Mouse (Mus musculus): ENCODE results near the gene Tgfbi. TPM values are rescaled to one million over a fixed set of nuclear protein-coding genes. Genes with fewer than 3 reads are reported as not detected.
A peak's percentile ranks its signal among the peaks of the same experiment; 100 is the strongest.

The Tgfbi gene
- polyA plus RNA-seq (2016; fragmentation: Nextera tagmentation; extraction: Ambion mirVana): 20.1 and 22.1 TPM in 2 replicates

- no peaks in the 10 kb centered on the region for H3K36me3 ChIP-seq (replicated peaks)
- H3K27ac ChIP-seq: peak within 1 kb of the TSS; percentile 86
- H3K9me3 ChIP-seq: no peaks in the 10 kb centered on the region
- H3K4me3 ChIP-seq: peak within 1 kb of the TSS; percentile 67
- H3K4me1 ChIP-seq: peaks cover 73% of the 10 kb centered on the region
- peak; percentile 53 for DNase-seq (ENCODE audit: extremely low spot score, low spot score)
- H3K27me3 ChIP-seq (ENCODE audit: poor library complexity, severe bottlenecking): peaks cover 60% of the 10 kb centered on the region
- 3% methylated on average over 36 of the region's 36 CpGs for WGBS
Observed at GRCm38 (mm10) chr13:56609103-56609856, at the start of gene Tgfbi. Gene Tgfbi (plus strand): TSS chr13:56609523.

- no peak overlapping the region for H3K4me3 ChIP-seq
- WGBS: 83% methylated on average over 6 of the region's 6 CpGs
- peaks cover 22% of the 10 kb centered on the region for H3K4me1 ChIP-seq
- H3K27me3 ChIP-seq (ENCODE audit: poor library complexity, severe bottlenecking): no peaks in the 10 kb centered on the region
- DNase-seq (ENCODE audit: extremely low spot score, low spot score): no peak
- no peak overlapping the region for H3K27ac ChIP-seq
- H3K36me3 ChIP-seq (replicated peaks): no peaks in the 10 kb centered on the region
- H3K9me3 ChIP-seq: no peaks in the 10 kb centered on the region
Observed at GRCm38 (mm10) chr13:56559841-56560370, 49.4 kb upstream of the Tgfbi start.

- Histone ChIP-seq H3K9me3 (no peaks in the 10 kb centered on the region), H3K4me1 (peaks cover 20% of the 10 kb centered on the region), H3K4me3 (no peak overlapping the region), H3K36me3 (replicated peaks) (no peaks in the 10 kb centered on the region), H3K27me3 (ENCODE audit: poor library complexity, severe bottlenecking) (no peaks in the 10 kb centered on the region), H3K27ac (no peak overlapping the region)
- DNase-seq (ENCODE audit: extremely low spot score, low spot score): no peak
- WGBS: 77% methylated on average over 8 of the region's 8 CpGs
Observed at GRCm38 (mm10) chr13:56561129-56561528, 48.2 kb upstream of the Tgfbi start.

GRCm38 (mm10) chr13:56563075-56563474 is 46.2 kb upstream of the Tgfbi start:
- no peak overlapping the region for H3K4me3 ChIP-seq
- peak; percentile 31 for DNase-seq (ENCODE audit: extremely low spot score, low spot score)
- H3K27ac ChIP-seq: no peak overlapping the region
- no peaks in the 10 kb centered on the region for H3K27me3 ChIP-seq (ENCODE audit: poor library complexity, severe bottlenecking)
- no peaks in the 10 kb centered on the region for H3K9me3 ChIP-seq
- no peaks in the 10 kb centered on the region for H3K36me3 ChIP-seq (replicated peaks)
- WGBS: 45% methylated on average over 6 of the region's 6 CpGs
- H3K4me1 ChIP-seq: peaks cover 14% of the 10 kb centered on the region

- 0 out of 2 replicates have a peak, but pooled peaks cover under 1% of the 10 kb centered on the region for H3K4me1 ChIP-seq
- H3K36me3 ChIP-seq (replicated peaks): no peaks in the 10 kb centered on the region
- no peaks in the 10 kb centered on the region for H3K9me3 ChIP-seq
- no peak overlapping the region for H3K27ac ChIP-seq
- H3K4me3 ChIP-seq: no peak overlapping the region
- no peaks in the 10 kb centered on the region for H3K27me3 ChIP-seq (ENCODE audit: poor library complexity, severe bottlenecking)
- DNase-seq (ENCODE audit: extremely low spot score, low spot score): no peak
- 94% methylated on average over 10 of the region's 10 CpGs for WGBS
Observed at GRCm38 (mm10) chr13:56566336-56566735, 43.0 kb upstream of the Tgfbi start.

GRCm38 (mm10) chr13:56571645-56572044 is 37.7 kb upstream of the Tgfbi start:
- no peaks in the 10 kb centered on the region for H3K36me3 ChIP-seq (replicated peaks)
- H3K4me1 ChIP-seq: peaks cover 3% of the 10 kb centered on the region; the same call in 1 of the 2 replicates
- H3K27ac ChIP-seq: no peak overlapping the region
- 93% methylated on average over 8 of the region's 8 CpGs for WGBS
- H3K9me3 ChIP-seq: no peaks in the 10 kb centered on the region
- no peaks in the 10 kb centered on the region for H3K27me3 ChIP-seq (ENCODE audit: poor library complexity, severe bottlenecking)
- no peak for DNase-seq (ENCODE audit: extremely low spot score, low spot score)
- H3K4me3 ChIP-seq: no peak overlapping the region

GRCm38 (mm10) chr13:56575074-56575473 is 34.2 kb upstream of the Tgfbi start:
- Histone ChIP-seq H3K4me1 (peaks cover 7% of the 10 kb centered on the region), H3K27ac (no peak overlapping the region), H3K27me3 (ENCODE audit: poor library complexity, severe bottlenecking) (no peaks in the 10 kb centered on the region), H3K36me3 (replicated peaks) (no peaks in the 10 kb centered on the region), H3K4me3 (no peak overlapping the region), H3K9me3 (no peaks in the 10 kb centered on the region)
- WGBS: 77% methylated on average over 4 of the region's 4 CpGs
- DNase-seq (ENCODE audit: extremely low spot score, low spot score): no peak

GRCm38 (mm10) chr13:56575701-56576321 is 33.5 kb upstream of the Tgfbi start:
- 67% methylated on average over 12 of the region's 12 CpGs for WGBS
- Histone ChIP-seq H3K9me3 (no peaks in the 10 kb centered on the region), H3K36me3 (replicated peaks) (no peaks in the 10 kb centered on the region), H3K27ac (peak overlapping the region; percentile 76), H3K4me3 (no peak overlapping the region), H3K4me1 (peaks cover 13% of the 10 kb centered on the region), H3K27me3 (ENCODE audit: poor library complexity, severe bottlenecking) (no peaks in the 10 kb centered on the region)
- DNase-seq (ENCODE audit: extremely low spot score, low spot score): peak; percentile 69

GRCm38 (mm10) chr13:56578097-56578496 is 31.2 kb upstream of the Tgfbi start:
- no peak for DNase-seq (ENCODE audit: extremely low spot score, low spot score)
- 0 out of 2 replicates have a peak overlapping the region, but pooled peaks have one; percentile 17 for H3K27ac ChIP-seq
- H3K9me3 ChIP-seq: no peaks in the 10 kb centered on the region
- peaks cover 33% of the 10 kb centered on the region for H3K4me1 ChIP-seq
- H3K27me3 ChIP-seq (ENCODE audit: poor library complexity, severe bottlenecking): no peaks in the 10 kb centered on the region
- H3K4me3 ChIP-seq: no peak overlapping the region
- 82% methylated on average over 5 of the region's 5 CpGs for WGBS
- H3K36me3 ChIP-seq (replicated peaks): no peaks in the 10 kb centered on the region

- 0 out of 2 replicates have a peak, but pooled peaks cover 8% of the 10 kb centered on the region for H3K27me3 ChIP-seq (ENCODE audit: poor library complexity, severe bottlenecking)
- DNase-seq (ENCODE audit: extremely low spot score, low spot score): no peak
- H3K9me3 ChIP-seq: no peaks in the 10 kb centered on the region
- H3K4me1 ChIP-seq: peaks cover 53% of the 10 kb centered on the region
- H3K36me3 ChIP-seq (replicated peaks): no peaks in the 10 kb centered on the region
- 87% methylated on average over 5 of the region's 5 CpGs for WGBS
- no peak overlapping the region for H3K4me3 ChIP-seq
- peak overlapping the region; percentile 92 for H3K27ac ChIP-seq
Observed at GRCm38 (mm10) chr13:56580450-56580849, 28.9 kb upstream of the Tgfbi start.

GRCm38 (mm10) chr13:56581512-56581911 is 27.8 kb upstream of the Tgfbi start:
- 0 out of 2 replicates have a peak, but pooled peaks cover 9% of the 10 kb centered on the region for H3K27me3 ChIP-seq (ENCODE audit: poor library complexity, severe bottlenecking)
- H3K27ac ChIP-seq: peak overlapping the region; percentile 92
- WGBS: 6% methylated on average over 3 of the region's 3 CpGs
- peaks cover 53% of the 10 kb centered on the region for H3K4me1 ChIP-seq
- DNase-seq (ENCODE audit: extremely low spot score, low spot score): no peak
- H3K9me3 ChIP-seq: no peaks in the 10 kb centered on the region
- no peaks in the 10 kb centered on the region for H3K36me3 ChIP-seq (replicated peaks)
- H3K4me3 ChIP-seq: peak overlapping the region; percentile 40

- Histone ChIP-seq H3K27me3 (ENCODE audit: poor library complexity, severe bottlenecking) (peaks cover 11% of the 10 kb centered on the region; the same call in 1 of the 2 replicates), H3K36me3 (replicated peaks) (no peaks in the 10 kb centered on the region), H3K4me1 (peaks cover 53% of the 10 kb centered on the region), H3K9me3 (no peaks in the 10 kb centered on the region), H3K27ac (peak overlapping the region; percentile 92), H3K4me3 (peak overlapping the region; percentile 40)
- DNase-seq (ENCODE audit: extremely low spot score, low spot score): peak; percentile 88
- 0% methylated on average over 6 of the region's 6 CpGs for WGBS
Observed at GRCm38 (mm10) chr13:56581961-56582434, 27.3 kb upstream of the Tgfbi start.

GRCm38 (mm10) chr13:56582720-56583119 is 26.6 kb upstream of the Tgfbi start:
- H3K4me1 ChIP-seq: peaks cover 53% of the 10 kb centered on the region

More at GRCm38 (mm10) chr13:56582720-56583119, 26.6 kb upstream of the Tgfbi start:
- peak overlapping the region; percentile 40 for H3K4me3 ChIP-seq
- WGBS: 18% methylated on average over 3 of the region's 3 CpGs
- no peaks in the 10 kb centered on the region for H3K36me3 ChIP-seq (replicated peaks)
- H3K27me3 ChIP-seq (ENCODE audit: poor library complexity, severe bottlenecking): peaks cover 11% of the 10 kb centered on the region; the same call in 1 of the 2 replicates
- H3K27ac ChIP-seq: peak overlapping the region; percentile 92
- no peaks in the 10 kb centered on the region for H3K9me3 ChIP-seq
- DNase-seq (ENCODE audit: extremely low spot score, low spot score): peak; percentile 47

Data from forebrain, embryonic 10.5 days (tissue).